Mouse (Mus musculus): ENCODE data around the gene Zmynd8. TPM values are rescaled to one million over a fixed set of nuclear protein-coding genes. Genes with fewer than 3 reads are reported as not detected.
A peak's percentile ranks its signal among the peaks of the same experiment; 100 is the strongest.

Zmynd8 gene
- polyA plus RNA-seq, 1 experiment = 237 TPM

DNA sequence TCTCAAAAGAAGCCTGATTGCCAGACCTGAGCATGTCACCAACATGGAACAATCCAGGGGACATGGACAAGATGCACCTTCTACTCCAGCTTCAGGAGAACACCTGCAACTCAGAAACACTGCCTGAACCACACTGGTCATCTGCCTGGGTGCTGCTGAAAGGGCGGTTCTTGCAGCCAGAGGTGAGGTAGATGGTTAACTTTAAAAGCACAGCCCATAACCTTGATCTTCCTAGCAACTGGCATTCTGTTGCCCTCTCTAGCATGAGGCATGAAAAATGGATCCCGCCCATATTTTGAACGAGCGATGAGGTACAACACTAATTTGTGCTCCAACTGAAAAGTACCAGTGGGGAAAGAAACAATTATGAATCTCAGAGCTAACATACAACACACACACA, 21.6 kb downstream of the Zmynd8 start:
- TF ChIP-seq EP300 (IDR thresholded peaks at IDR 0.05; ENCODE audit: insufficient read depth, low read depth, low read length) = no peak
- no peak for TF ChIP-seq CTCF (IDR thresholded peaks at IDR 0.05; ENCODE audit: low read depth, low read length)
- no peak for TF ChIP-seq POLR2A (IDR thresholded peaks at IDR 0.05; ENCODE audit: insufficient read depth, low read length)
- Histone ChIP-seq H3K4me3 (ENCODE audit: low read depth, low read length) (no peak overlapping the region), H3K4me1 (ENCODE audit: control insufficient read depth, insufficient read depth, low read length) (peaks cover 19% of the 10 kb centered on the region), H3K27me3 (ENCODE audit: control insufficient read depth, insufficient read depth, low read length, poor library complexity, severe bottlenecking) (no peaks in the 10 kb centered on the region), H3K36me3 (ENCODE audit: control insufficient read depth, insufficient read depth, low read length, poor library complexity, severe bottlenecking) (no peaks in the 10 kb centered on the region; the same call in 1 of the 2 replicates), H3K27ac (ENCODE audit: insufficient read depth, low read length) (peak overlapping the region; percentile 17; the same call in 1 of the 2 replicates), H3K9me3 (replicated peaks; ENCODE audit: control insufficient read depth, insufficient read depth, low read length, poor library complexity, severe bottlenecking) (no peaks in the 10 kb centered on the region), H3K9ac (ENCODE audit: low read depth, poor library complexity, severe bottlenecking) (no peak overlapping the region)

- peak overlapping the region; percentile 63 for H3K9ac ChIP-seq (ENCODE audit: low read depth, poor library complexity, severe bottlenecking)
- no peaks in the 10 kb centered on the region for H3K9me3 ChIP-seq (replicated peaks; ENCODE audit: control insufficient read depth, insufficient read depth, low read length, poor library complexity, severe bottlenecking)
- peaks cover under 1% of the 10 kb centered on the region; the same call in 1 of the 2 replicates for H3K36me3 ChIP-seq (ENCODE audit: control insufficient read depth, insufficient read depth, low read length, poor library complexity, severe bottlenecking)
- H3K27ac ChIP-seq (ENCODE audit: insufficient read depth, low read length) = peak overlapping the region; percentile 87
- TF ChIP-seq EP300 (IDR thresholded peaks at IDR 0.05; ENCODE audit: insufficient read depth, low read depth, low read length) = no peak
- no peak for TF ChIP-seq CTCF (IDR thresholded peaks at IDR 0.05; ENCODE audit: low read depth, low read length)
- TF ChIP-seq POLR2A (IDR thresholded peaks at IDR 0.05; ENCODE audit: insufficient read depth, low read length) = no peak
- peaks cover 19% of the 10 kb centered on the region for H3K4me1 ChIP-seq (ENCODE audit: control insufficient read depth, insufficient read depth, low read length)
- H3K27me3 ChIP-seq (ENCODE audit: control insufficient read depth, insufficient read depth, low read length, poor library complexity, severe bottlenecking) = no peaks in the 10 kb centered on the region
- H3K4me3 ChIP-seq (ENCODE audit: low read depth, low read length) = no peak overlapping the region
These were observed 22.5 kb downstream of the Zmynd8 start for GRCm38 (mm10) chr2:165876201-165876918.

GRCm38 (mm10) chr2:165875406-165875955, 23.3 kb downstream of the Zmynd8 start:
- peak overlapping the region; percentile 23 for H3K9ac ChIP-seq (ENCODE audit: low read depth, poor library complexity, severe bottlenecking)
- H3K4me3 ChIP-seq (ENCODE audit: low read depth, low read length) = peak overlapping the region; percentile 38
- TF ChIP-seq POLR2A (IDR thresholded peaks at IDR 0.05; ENCODE audit: insufficient read depth, low read length) = no peak
- TF ChIP-seq CTCF (IDR thresholded peaks at IDR 0.05; ENCODE audit: low read depth, low read length) = no peak
- no peak for TF ChIP-seq EP300 (IDR thresholded peaks at IDR 0.05; ENCODE audit: insufficient read depth, low read depth, low read length)
- H3K27ac ChIP-seq (ENCODE audit: insufficient read depth, low read length) = peak overlapping the region; percentile 78
- H3K9me3 ChIP-seq (replicated peaks; ENCODE audit: control insufficient read depth, insufficient read depth, low read length, poor library complexity, severe bottlenecking) = no peaks in the 10 kb centered on the region
- peaks cover 4% of the 10 kb centered on the region; the same call in 1 of the 2 replicates for H3K36me3 ChIP-seq (ENCODE audit: control insufficient read depth, insufficient read depth, low read length, poor library complexity, severe bottlenecking)
- no peaks in the 10 kb centered on the region for H3K27me3 ChIP-seq (ENCODE audit: control insufficient read depth, insufficient read depth, low read length, poor library complexity, severe bottlenecking)
- peaks cover 19% of the 10 kb centered on the region for H3K4me1 ChIP-seq (ENCODE audit: control insufficient read depth, insufficient read depth, low read length)

- Histone ChIP-seq H3K27me3 (ENCODE audit: control insufficient read depth, insufficient read depth, low read length, poor library complexity, severe bottlenecking) (no peaks in the 10 kb centered on the region), H3K27ac (ENCODE audit: insufficient read depth, low read length) (peak overlapping the region; percentile 78), H3K9ac (ENCODE audit: low read depth, poor library complexity, severe bottlenecking) (peak overlapping the region; percentile 23), H3K9me3 (replicated peaks; ENCODE audit: control insufficient read depth, insufficient read depth, low read length, poor library complexity, severe bottlenecking) (no peaks in the 10 kb centered on the region), H3K4me1 (ENCODE audit: control insufficient read depth, insufficient read depth, low read length) (peaks cover 19% of the 10 kb centered on the region), H3K36me3 (ENCODE audit: control insufficient read depth, insufficient read depth, low read length, poor library complexity, severe bottlenecking) (peaks cover 4% of the 10 kb centered on the region; the same call in 1 of the 2 replicates), H3K4me3 (ENCODE audit: low read depth, low read length) (peak overlapping the region; percentile 38)
- no peak for TF ChIP-seq CTCF (IDR thresholded peaks at IDR 0.05; ENCODE audit: low read depth, low read length)
- TF ChIP-seq EP300 (IDR thresholded peaks at IDR 0.05; ENCODE audit: insufficient read depth, low read depth, low read length) = 0 out of 2 replicates have a peak, but pooled peaks have one; percentile 46
These were observed 24.1 kb downstream of the Zmynd8 start for GRCm38 (mm10) chr2:165874461-165875339.

GRCm38 (mm10) chr2:165873777-165874176, 25.0 kb downstream of the Zmynd8 start:
- TF ChIP-seq CTCF (IDR thresholded peaks at IDR 0.05; ENCODE audit: low read depth, low read length) = no peak

More at GRCm38 (mm10) chr2:165873777-165874176, 25.0 kb downstream of the Zmynd8 start:
- no peaks in the 10 kb centered on the region for H3K9me3 ChIP-seq (replicated peaks; ENCODE audit: control insufficient read depth, insufficient read depth, low read length, poor library complexity, severe bottlenecking)
- H3K27me3 ChIP-seq (ENCODE audit: control insufficient read depth, insufficient read depth, low read length, poor library complexity, severe bottlenecking) = no peaks in the 10 kb centered on the region
- H3K27ac ChIP-seq (ENCODE audit: insufficient read depth, low read length) = peak overlapping the region; percentile 78
- no peak overlapping the region for H3K9ac ChIP-seq (ENCODE audit: low read depth, poor library complexity, severe bottlenecking)
- H3K4me1 ChIP-seq (ENCODE audit: control insufficient read depth, insufficient read depth, low read length) = peaks cover 21% of the 10 kb centered on the region
- peaks cover 4% of the 10 kb centered on the region; the same call in 1 of the 2 replicates for H3K36me3 ChIP-seq (ENCODE audit: control insufficient read depth, insufficient read depth, low read length, poor library complexity, severe bottlenecking)
- H3K4me3 ChIP-seq (ENCODE audit: low read depth, low read length) = no peak overlapping the region
